Mouse (Mus musculus) cortical plate, adult 2 months (tissue): ENCODE measurements around the gene Fam69b.

Experiments
- CTCF ChIP-seq: fragments of 200-500 bp; IDR thresholded peaks from 2 replicates; pipeline ENCODE4 v1.5.1; 2011; ENCODE audit warnings: mild to moderate bottlenecking, control low read depth, low read length; ENCODE audit not compliant: insufficient read depth; ENCODE audit errors: extremely low read depth
- POLR2A ChIP-seq: fragments of 200-500 bp; IDR thresholded peaks from 2 replicates; pipeline ENCODE4 v1.6.1; 2011; ENCODE audit warnings: mild to moderate bottlenecking, low read length, control low read depth; ENCODE audit not compliant: insufficient read depth; ENCODE audit errors: extremely low read depth

DNA sequence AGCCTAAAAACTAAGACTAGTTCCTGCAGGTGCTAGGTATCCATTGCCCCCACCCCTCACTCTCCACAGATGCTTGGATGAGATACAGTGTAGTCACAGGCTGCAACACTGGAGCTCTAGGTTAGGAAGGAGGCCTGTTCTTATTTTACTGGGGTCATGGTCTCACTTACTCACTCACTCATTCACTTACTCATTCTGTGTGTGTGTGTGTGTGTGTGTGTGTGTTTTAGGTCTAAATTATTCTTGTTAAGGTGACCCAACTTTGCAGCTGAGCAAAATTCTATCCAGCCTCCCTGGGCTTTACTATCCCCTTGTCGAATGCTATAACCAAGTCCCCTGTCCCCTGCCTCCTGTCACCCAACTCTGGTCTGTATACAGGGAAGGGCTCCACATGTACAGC, 26.7 kb upstream of the Fam69b start:
- no peak for TF ChIP-seq CTCF
- TF ChIP-seq POLR2A, result no peak
